Mouse (Mus musculus): ENCODE data around the gene Akap1.
A peak's percentile ranks its signal among the peaks of the same experiment; 100 is the strongest.

Gene Akap1

GRCm38 (mm10) chr11:88878011-88878410 lies 13.6 kb upstream of the Akap1 start:
- DNase-seq (ENCODE audit: low spot score), result no peak

- no peak for DNase-seq (ENCODE audit: low spot score)
These were observed 9.3 kb upstream of the Akap1 start for GRCm38 (mm10) chr11:88873667-88874030.

- no peak for DNase-seq (ENCODE audit: low spot score)
These were observed 8.8 kb upstream of the Akap1 start for GRCm38 (mm10) chr11:88873027-88873666.

- DNase-seq (ENCODE audit: low spot score), result no peak
These were observed 5.1 kb upstream of the Akap1 start for GRCm38 (mm10) chr11:88869443-88869842.

GRCm38 (mm10) chr11:88863904-88864457 lies 405 bp downstream of the Akap1 start:
- peak; percentile 58 for DNase-seq (ENCODE audit: low spot score)

GRCm38 (mm10) chr11:88863071-88863903 lies 1.1 kb downstream of the Akap1 start:
- DNase-seq (ENCODE audit: low spot score), result no peak

- DNase-seq (ENCODE audit: low spot score), result no peak
These were observed 2.0 kb downstream of the Akap1 start for GRCm38 (mm10) chr11:88862355-88862754.

GRCm38 (mm10) chr11:88861060-88861459 lies 3.3 kb downstream of the Akap1 start:
- no peak for DNase-seq (ENCODE audit: low spot score)

GRCm38 (mm10) chr11:88860641-88861040 lies 3.7 kb downstream of the Akap1 start:
- DNase-seq (ENCODE audit: low spot score), result no peak

GRCm38 (mm10) chr11:88857311-88858005 lies 6.9 kb downstream of the Akap1 start:
- no peak for DNase-seq (ENCODE audit: low spot score)

GRCm38 (mm10) chr11:88856383-88856782 lies 8.0 kb downstream of the Akap1 start:
- DNase-seq (ENCODE audit: low spot score), result peak; percentile 23

GRCm38 (mm10) chr11:88855795-88856194 lies 8.6 kb downstream of the Akap1 start:
- DNase-seq (ENCODE audit: low spot score), result no peak

GRCm38 (mm10) chr11:88853588-88853987 lies 10.8 kb downstream of the Akap1 start:
- no peak for DNase-seq (ENCODE audit: low spot score)

GRCm38 (mm10) chr11:88852806-88853205 lies 11.6 kb downstream of the Akap1 start:
- no peak for DNase-seq (ENCODE audit: low spot score)

- no peak for DNase-seq (ENCODE audit: low spot score)
These were observed 13.1 kb downstream of the Akap1 start for GRCm38 (mm10) chr11:88851049-88851825.

- DNase-seq (ENCODE audit: low spot score), result no peak
These were observed 14.7 kb downstream of the Akap1 start for GRCm38 (mm10) chr11:88849732-88850131.

- DNase-seq (ENCODE audit: low spot score), result peak; percentile 58
These were observed 15.1 kb downstream of the Akap1 start for GRCm38 (mm10) chr11:88849284-88849683.

GRCm38 (mm10) chr11:88848590-88848989 lies 15.8 kb downstream of the Akap1 start:
- DNase-seq (ENCODE audit: low spot score), result peak; percentile 54

- no peak for DNase-seq (ENCODE audit: low spot score)
These were observed 16.9 kb downstream of the Akap1 start for GRCm38 (mm10) chr11:88847281-88848006.

GRCm38 (mm10) chr11:88844384-88844783 lies 20.0 kb downstream of the Akap1 start:
- DNase-seq (ENCODE audit: low spot score), result no peak

- DNase-seq (ENCODE audit: low spot score), result no peak
These were observed 21.1 kb downstream of the Akap1 start for GRCm38 (mm10) chr11:88843305-88843704.

All from urinary bladder, postnatal 14 days (tissue).